Mouse (Mus musculus) adrenal gland, postnatal 4 days (tissue): ENCODE data around the gene Hspd1. TPM values are rescaled to one million over a fixed set of nuclear protein-coding genes. Genes with fewer than 3 reads are reported as not detected.

Experiments used
- DNase-seq, 2 experiments: peaks; one replicate each; pipeline ENCODE4 v3.0.0; 2021 to 2022; ENCODE audit warnings: low spot score in 2 of 2, mixed read lengths in 2 of 2
- total RNA-seq, 2 experiments: library from RNA; stranded (reverse); gene quantifications; 2 replicates each; pipeline ENCODE4 v1.2.3; 2021

The Hspd1 gene
- total RNA-seq, 2 experiments from 2014 or later: 727 to 733 TPM

- DNase-seq: no peak
Measured at GRCm38 (mm10) chr1:55048841-55049587, 39.0 kb downstream of the Hspd1 start.

GRCm38 (mm10) chr1:55043164-55043563, 44.9 kb downstream of the Hspd1 start:
- no peak for DNase-seq

DNA sequence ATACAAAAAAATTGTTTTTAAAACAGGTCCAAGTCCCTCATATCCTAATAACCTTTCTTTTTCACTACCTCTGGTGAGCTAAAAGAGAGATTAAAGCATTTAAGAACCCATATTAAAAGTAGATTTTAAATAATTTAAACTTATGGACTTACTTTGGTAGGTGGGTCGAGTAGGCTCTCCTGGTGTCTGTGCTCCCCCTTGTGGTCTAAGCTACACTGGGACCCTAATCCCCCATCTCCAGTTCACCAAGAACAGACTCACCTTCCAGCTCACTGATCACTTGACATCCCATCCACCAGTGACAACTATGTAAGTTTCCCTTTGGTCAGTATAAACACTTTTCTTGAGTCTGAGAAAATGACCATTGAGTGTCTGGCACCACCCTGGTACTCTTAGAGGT, 45.8 kb downstream of the Hspd1 start:
- DNase-seq: no peak

GRCm38 (mm10) chr1:55041691-55042090, 46.4 kb downstream of the Hspd1 start:
- no peak for DNase-seq

DNA sequence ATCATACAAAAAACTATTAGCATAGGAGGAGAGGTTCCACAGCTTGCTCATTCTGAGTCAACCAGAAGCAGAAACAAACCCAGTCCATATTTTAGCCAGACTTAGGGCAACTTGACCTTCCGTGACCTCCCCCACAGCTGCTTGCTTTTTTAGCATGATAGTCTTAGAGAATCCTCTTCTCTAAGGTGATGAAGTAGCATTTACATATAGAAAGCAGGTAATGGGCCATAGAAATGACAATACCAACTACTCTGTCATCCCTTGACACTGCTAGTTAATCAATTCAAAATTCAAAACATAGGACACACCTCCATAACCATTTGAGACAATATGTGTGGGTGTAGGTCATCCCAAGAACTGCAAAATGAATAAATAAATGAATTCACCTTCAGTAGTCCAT, 48.1 kb downstream of the Hspd1 start:
- no peak for DNase-seq

DNA sequence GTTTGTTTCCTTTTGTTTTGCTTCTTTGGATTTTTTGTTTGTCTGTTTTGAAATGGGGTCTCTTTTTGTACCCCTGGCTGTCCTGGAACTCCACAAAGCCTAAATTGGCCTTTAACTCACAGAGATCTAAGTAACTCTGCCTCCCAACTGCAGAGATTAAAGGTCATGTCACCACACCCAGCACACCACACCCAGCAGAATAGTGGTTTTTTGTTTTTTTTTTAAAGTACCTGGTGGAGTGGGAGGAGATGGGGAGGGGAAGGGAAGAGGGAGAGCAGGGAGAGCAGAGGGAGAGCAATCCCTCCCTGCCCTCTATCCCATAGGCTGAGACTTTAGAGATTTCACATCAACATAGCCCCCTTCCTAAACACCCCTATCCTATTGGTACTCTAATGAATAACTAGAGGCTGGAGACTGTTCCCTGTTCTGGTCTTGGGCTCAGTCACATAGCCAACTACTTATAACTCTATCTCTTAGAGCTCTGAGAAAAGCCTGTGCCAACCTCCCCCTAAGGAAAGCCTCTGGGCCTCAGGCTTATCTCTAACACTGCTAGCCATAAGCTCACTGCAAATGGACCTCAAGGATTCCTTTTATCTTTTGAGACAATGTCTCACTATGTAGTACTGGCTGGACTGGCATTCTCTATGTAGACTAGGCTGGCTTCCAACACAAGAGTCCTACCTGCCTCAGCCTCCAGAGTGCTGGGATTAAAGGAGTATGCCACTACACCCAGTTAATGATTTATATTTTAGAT, 56.8 kb downstream of the Hspd1 start:
- DNase-seq: no peak

DNA sequence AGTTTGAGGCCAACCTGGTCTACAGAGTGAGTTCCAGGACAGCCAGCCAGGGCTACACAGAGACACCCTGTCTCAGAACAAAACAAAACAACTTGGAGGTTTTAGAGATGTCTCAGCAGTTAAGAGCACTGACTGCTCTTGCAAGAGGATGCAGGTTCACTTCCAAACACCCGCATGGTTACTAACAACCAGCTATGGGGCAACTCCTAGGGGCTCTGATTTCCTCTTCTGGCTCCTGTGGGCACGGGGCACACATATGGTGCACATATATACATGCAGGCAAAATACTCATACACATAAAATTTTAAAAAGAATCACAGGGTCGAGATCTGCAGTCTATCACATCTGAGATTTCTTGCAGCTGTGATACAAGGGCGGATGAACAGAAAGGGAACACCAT, 58.6 kb downstream of the Hspd1 start:
- no peak for DNase-seq

DNA sequence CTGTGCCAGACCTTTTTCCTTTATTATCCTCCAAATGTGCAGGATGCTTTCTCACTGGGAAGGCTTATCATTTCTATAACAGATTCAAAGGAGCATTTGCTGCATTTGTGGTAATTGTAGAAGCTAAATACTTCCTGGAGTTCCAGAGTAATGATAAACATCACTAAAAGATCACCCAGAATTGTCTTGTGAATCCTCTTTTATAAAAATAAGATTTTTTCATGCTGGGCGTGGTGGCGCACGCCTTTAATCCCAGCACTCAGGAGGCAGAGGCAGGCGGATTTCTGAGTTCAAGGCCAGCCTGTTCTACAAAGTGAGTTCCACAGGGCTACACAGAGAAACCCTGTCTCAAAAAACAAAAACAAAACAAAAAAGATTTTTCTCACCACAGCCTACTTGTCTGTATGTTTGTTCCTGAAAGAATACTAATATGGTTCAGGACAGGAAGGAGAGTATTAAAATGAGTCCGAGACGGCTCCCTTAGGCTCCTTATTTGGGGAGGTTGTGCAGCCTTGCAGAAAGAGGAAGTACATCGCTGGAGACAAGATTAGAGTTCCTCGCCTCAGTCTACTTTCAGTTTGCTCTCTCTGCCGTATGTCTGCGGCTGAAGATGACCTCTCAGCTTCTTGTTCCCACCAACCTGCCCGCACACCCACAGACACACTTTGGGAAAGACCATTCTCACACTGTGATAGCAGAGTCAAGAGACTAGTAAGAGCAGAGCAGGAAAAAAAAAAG, 59.4 kb downstream of the Hspd1 start:
- no peak for DNase-seq

DNA sequence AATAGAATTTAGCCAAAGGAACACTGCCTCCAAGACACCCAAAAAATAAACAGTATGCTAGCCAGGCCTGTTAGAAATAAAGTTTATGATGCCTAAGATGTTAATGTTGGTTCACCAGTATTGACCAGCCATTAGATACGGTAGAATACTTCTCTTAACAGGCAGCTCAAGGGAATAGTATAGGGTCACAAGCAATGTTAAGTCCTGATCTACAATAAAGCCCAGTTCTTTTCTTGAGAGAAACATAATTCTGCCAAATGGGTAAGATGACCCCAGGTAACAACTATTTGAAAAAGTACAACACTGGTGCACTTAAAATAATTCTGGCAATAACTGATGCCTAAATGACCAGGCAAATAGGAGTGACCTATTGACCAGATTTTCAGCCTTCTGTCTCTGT, 60.1 kb downstream of the Hspd1 start:
- DNase-seq: no peak

Other genes with a start within 250 kb of the Hspd1 start
- gene Ankrd44, start 161.9 kb downstream of the Hspd1 start, total RNA-seq: 10 to 100 TPM; 38.2 TPM
- 100 to 1,000 TPM; 199 to 213 TPM for gene Sf3b1, start 60.8 kb downstream of the Hspd1 start, total RNA-seq
- 10 to 100 TPM; 19.9 to 28.3 TPM for gene Coq10b, start 35.5 kb downstream of the Hspd1 start, total RNA-seq
- 100 to 1,000 TPM; 424 to 448 TPM for gene Hspe1, start 111 bp downstream of the Hspd1 start, total RNA-seq
- gene Mob4, start 43.0 kb upstream of the Hspd1 start, total RNA-seq: 100 to 1,000 TPM; 175 to 181 TPM
- 10 to 100 TPM; 32.7 to 33.0 TPM for gene Rftn2, start 138.5 kb upstream of the Hspd1 start, total RNA-seq
- 1 to 10 TPM; 5.2 to 6.0 TPM for gene Mars2, start 148.9 kb upstream of the Hspd1 start, total RNA-seq